Mouse (Mus musculus) spleen, embryonic (tissue): Measurements from ENCODE around the gene Cdk14.
"Not testable (repeated sequence)": the region's sequence is repeated elsewhere in the genome, so short reads cannot be mapped to it uniquely, and the experiment has no call there.

ENCODE experiments used
- CTCF ChIA-PET: fragments of 350-600 bp; sonication (Branson Sonifier 250); formaldehyde crosslinking; loops from one replicate; lab custom pipeline; 2022; lab: Charles Lee

Gene Cdk14

GRCm38 (mm10) chr5:4918376-4918775 is 501.7 kb downstream of the Cdk14 start:
- CTCF ChIA-PET, result interaction anchor here (0.8 kb wide), 1 partner anchor 721 kb away, joined by 3 read pairs; no protein-coding TSS in a partner anchor

GRCm38 (mm10) chr5:4917743-4918142 is 502.4 kb downstream of the Cdk14 start:
- CTCF ChIA-PET, result interaction anchor here (0.8 kb wide), 1 partner anchor 721 kb away, joined by 3 read pairs; no protein-coding TSS in a partner anchor

GRCm38 (mm10) chr5:4917274-4917673 is 502.8 kb downstream of the Cdk14 start:
- CTCF ChIA-PET, result interaction anchor here (0.8 kb wide), 1 partner anchor 722 kb away, joined by 3 read pairs; no protein-coding TSS in a partner anchor

GRCm38 (mm10) chr5:4916390-4917273 is 503.5 kb downstream of the Cdk14 start:
- CTCF ChIA-PET, result no interaction called here

- CTCF ChIA-PET, result not testable (repeated sequence)
Observed at GRCm38 (mm10) chr5:4904911-4905310, 515.2 kb downstream of the Cdk14 start.

- CTCF ChIA-PET, result no interaction called here
Observed at GRCm38 (mm10) chr5:4898241-4898640, 521.9 kb downstream of the Cdk14 start.

- CTCF ChIA-PET, result no interaction called here
Observed at GRCm38 (mm10) chr5:4894988-4895387, 525.1 kb downstream of the Cdk14 start.

- CTCF ChIA-PET, result no interaction called here
Observed at GRCm38 (mm10) chr5:4893852-4894207, 526.3 kb downstream of the Cdk14 start.

- CTCF ChIA-PET, result no interaction called here
Observed at GRCm38 (mm10) chr5:4893206-4893851, 526.8 kb downstream of the Cdk14 start.

- CTCF ChIA-PET, result no interaction called here
Observed at GRCm38 (mm10) chr5:4892734-4893133, 527.4 kb downstream of the Cdk14 start.

GRCm38 (mm10) chr5:4891862-4892704 is 528.0 kb downstream of the Cdk14 start:
- CTCF ChIA-PET, result no interaction called here

- CTCF ChIA-PET, result no interaction called here
Observed at GRCm38 (mm10) chr5:4887069-4887468, 533.0 kb downstream of the Cdk14 start.

- CTCF ChIA-PET, result no interaction called here
Observed at GRCm38 (mm10) chr5:4882841-4883240, 537.3 kb downstream of the Cdk14 start.

- CTCF ChIA-PET, result no interaction called here
Observed at GRCm38 (mm10) chr5:4880331-4880730, 539.8 kb downstream of the Cdk14 start.

GRCm38 (mm10) chr5:4878934-4879333 is 541.2 kb downstream of the Cdk14 start:
- CTCF ChIA-PET, result interaction anchor here (0.7 kb wide), 1 partner anchor 383 kb away, joined by 7 read pairs; no protein-coding TSS in a partner anchor

GRCm38 (mm10) chr5:4877638-4878037 is 542.5 kb downstream of the Cdk14 start:
- CTCF ChIA-PET, result no interaction called here

- CTCF ChIA-PET, result no interaction called here
Observed at GRCm38 (mm10) chr5:4877131-4877631, 542.9 kb downstream of the Cdk14 start.

- CTCF ChIA-PET, result no interaction called here
Observed at GRCm38 (mm10) chr5:4876653-4877091, 543.4 kb downstream of the Cdk14 start.

GRCm38 (mm10) chr5:4870041-4870726 is 549.9 kb downstream of the Cdk14 start:
- CTCF ChIA-PET, result no interaction called here

GRCm38 (mm10) chr5:4868563-4869120 is 551.5 kb downstream of the Cdk14 start:
- CTCF ChIA-PET, result no interaction called here
